Mouse (Mus musculus) forebrain, postnatal 0 days (tissue): ENCODE results near the gene Defb47. TPM values are rescaled to one million over a fixed set of nuclear protein-coding genes. Genes with fewer than 3 reads are reported as not detected.

Experiments
- ATAC-seq: fragments of 200-750 bp; cut with Nextera tagmentation; 2 replicates; pipeline ENCODE4 v1.8.0; 2017; ENCODE audit warnings: mild to moderate bottlenecking, moderate library complexity
- DNase-seq: peaks from one replicate; pipeline ENCODE4 v3.0.0-alpha.2; 2015
- H3K27ac ChIP-seq: fragments of 300-500 bp; sonication (generic); 2 replicates; pipeline ENCODE4 v1.5.1; 2014; ENCODE audit warnings: low read depth, mild to moderate bottlenecking, antibody characterized with exemption, low read length, moderate library complexity, mixed read lengths
- H3K27me3 ChIP-seq: fragments of 300-500 bp; sonication (generic); 2 replicates; pipeline ENCODE4 v1.6.1; 2014; ENCODE audit warnings: mild to moderate bottlenecking, low read length, mixed read lengths; ENCODE audit not compliant: insufficient read depth
- H3K36me3 ChIP-seq: fragments of 300-500 bp; sonication (generic); 2 replicates; pipeline ENCODE4 v1.6.1; 2014; ENCODE audit warnings: mild to moderate bottlenecking, moderate library complexity; ENCODE audit not compliant: insufficient read depth
- H3K4me1 ChIP-seq: fragments of 300-500 bp; sonication (generic); 2 replicates; pipeline ENCODE4 v1.6.1; 2014; ENCODE audit warnings: antibody characterized with exemption; ENCODE audit not compliant: insufficient read depth
- H3K4me2 ChIP-seq: fragments of 300-500 bp; sonication (generic); 2 replicates; pipeline ENCODE4 v1.6.1; 2014; ENCODE audit warnings: low read depth, mild to moderate bottlenecking, moderate library complexity
- H3K4me3 ChIP-seq: fragments of 300-500 bp; sonication (generic); 2 replicates; pipeline ENCODE4 v1.5.1; 2014; ENCODE audit warnings: low read depth, low read length, mixed read lengths
- H3K9ac ChIP-seq: fragments of 300-500 bp; sonication (generic); 2 replicates; pipeline ENCODE4 v1.6.1; 2014; ENCODE audit warnings: mild to moderate bottlenecking
- H3K9me3 ChIP-seq: fragments of 300-500 bp; sonication (generic); 2 replicates; pipeline ENCODE4 v1.6.1; 2016; ENCODE audit warnings: low read length
- CTCF ChIP-seq: sonication (generic); IDR thresholded peaks from 2 replicates; pipeline ENCODE4 v1.5.1; 2016; ENCODE audit warnings: antibody characterized with exemption, control low read depth, low read depth
- WGBS: fragments of 180-500 bp; shearing (Covaris S2); extraction: QIAGEN DNeasy Blood & Tissue Kit; methylation state at CpG from one replicate; pipeline ENCODE4 v1.1.7; 2014; 5-methylcytosine and 5-hydroxymethylcytosine counted together
- polyA plus RNA-seq: library from polyadenylated mRNA; unstranded; fragments of >200 nt; fragmentation: Nextera tagmentation; extraction: Ambion mirVana; gene quantifications from 2 replicates; pipeline ENCODE4 v1.2.1, GENCODE M21; 2015
- total RNA-seq: library from RNA; depleted of rRNA; stranded (reverse); fragments of >200 nt; gene quantifications from 2 replicates; pipeline ENCODE4 v1.2.3, GENCODE M21; 2014

Gene Defb47
- total and polyA plus RNA-seq, 2 experiments from 2014 or later = not detected

DNA sequence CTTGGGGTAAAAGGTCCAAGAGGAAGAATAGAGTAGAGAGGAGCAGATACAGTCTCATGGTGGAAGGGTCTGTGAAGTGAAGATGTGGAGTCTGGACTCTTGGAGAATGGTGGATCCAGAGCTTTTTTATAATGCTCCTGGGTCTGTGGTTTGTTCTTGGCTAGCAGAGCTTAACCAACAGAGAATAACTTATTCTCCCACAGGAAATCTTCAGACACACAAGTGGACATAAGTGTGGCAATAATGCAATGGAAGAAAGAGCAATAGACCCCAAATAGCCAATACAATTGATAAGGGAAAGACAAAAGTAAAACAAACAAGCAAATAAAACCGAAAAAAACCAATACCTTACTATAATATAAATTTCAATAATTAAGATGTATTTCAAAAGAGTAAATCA lies 13.5 kb upstream of the Defb47 start, which contains the start of gene Defb48:
TSS of gene Defb48 (minus strand) at position 101 of the 400 bp plus-strand sequence.
- H3K27ac ChIP-seq = no peak within 1 kb of the TSS
- no peak within 1 kb of the TSS for H3K9ac ChIP-seq
- no peak within 1 kb of the TSS for H3K4me3 ChIP-seq
- no peaks in the 10 kb centered on the region for H3K27me3 ChIP-seq
- H3K4me2 ChIP-seq = no peak within 1 kb of the TSS
- no peaks in the 10 kb centered on the region for H3K9me3 ChIP-seq
- no peak for ATAC-seq
- 82% methylated on average over 1 of the region's 1 CpGs for WGBS
- DNase-seq = no peak
- H3K4me1 ChIP-seq = no peaks in the 10 kb centered on the region
- TF ChIP-seq CTCF = no peak
- no peaks in the 10 kb centered on the region for H3K36me3 ChIP-seq

GRCm38 (mm10) chr14:62991271-62991670 lies 6.6 kb upstream of the Defb47 start:
- no peak for TF ChIP-seq CTCF

DNA sequence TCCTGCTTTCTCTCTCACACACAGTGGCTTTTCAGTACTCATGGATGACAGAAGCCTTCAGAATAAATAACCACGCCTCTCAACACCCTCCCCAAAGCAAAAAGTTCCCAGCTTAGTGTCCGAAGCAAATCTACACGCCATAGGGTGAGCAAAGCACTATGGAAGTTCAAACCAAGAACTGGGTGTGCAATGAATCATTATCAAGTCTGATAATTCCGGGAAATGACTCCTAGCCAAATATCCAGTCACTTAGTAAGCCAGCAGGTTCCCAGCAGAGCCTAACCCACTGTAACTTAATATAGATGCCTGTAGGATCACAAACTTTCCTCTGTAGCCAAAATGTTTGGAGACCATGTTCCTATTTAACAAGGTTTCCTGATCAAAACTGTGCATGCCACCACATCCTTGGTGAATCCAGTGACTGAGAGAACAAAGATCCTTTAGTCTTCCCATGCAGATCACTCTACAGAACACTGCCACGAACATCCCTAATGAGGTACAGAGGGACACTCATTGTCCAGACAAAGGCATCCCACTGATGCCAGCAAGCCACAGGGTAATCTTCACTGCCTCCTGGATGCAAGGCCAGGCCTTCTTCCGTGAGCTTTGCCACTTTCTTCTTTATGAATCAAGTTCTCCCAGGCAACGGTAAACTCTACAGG lies 5.9 kb upstream of the Defb47 start:
- H3K4me2 ChIP-seq = no peak overlapping the region
- H3K9me3 ChIP-seq = no peaks in the 10 kb centered on the region
- no peak overlapping the region for H3K9ac ChIP-seq
- no peaks in the 10 kb centered on the region for H3K27me3 ChIP-seq
- DNase-seq = no peak
- H3K4me1 ChIP-seq = no peaks in the 10 kb centered on the region
- no peaks in the 10 kb centered on the region for H3K36me3 ChIP-seq
- WGBS = 53% methylated on average over 7 of the region's 7 CpGs
- no peak overlapping the region for H3K27ac ChIP-seq
- no peak for ATAC-seq
- H3K4me3 ChIP-seq = no peak overlapping the region
- no peak for TF ChIP-seq CTCF

More at GRCm38 (mm10) chr14:62991271-62991670, 6.6 kb upstream of the Defb47 start:
- Histone ChIP-seq H3K4me2 (no peak overlapping the region), H3K27me3 (no peaks in the 10 kb centered on the region), H3K4me3 (no peak overlapping the region), H3K9me3 (no peaks in the 10 kb centered on the region), H3K9ac (no peak overlapping the region), H3K27ac (no peak overlapping the region), H3K36me3 (no peaks in the 10 kb centered on the region), H3K4me1 (no peaks in the 10 kb centered on the region)
- 82% methylated on average over 3 of the region's 3 CpGs for WGBS
- DNase-seq (no peak), ATAC-seq (no peak)

DNA sequence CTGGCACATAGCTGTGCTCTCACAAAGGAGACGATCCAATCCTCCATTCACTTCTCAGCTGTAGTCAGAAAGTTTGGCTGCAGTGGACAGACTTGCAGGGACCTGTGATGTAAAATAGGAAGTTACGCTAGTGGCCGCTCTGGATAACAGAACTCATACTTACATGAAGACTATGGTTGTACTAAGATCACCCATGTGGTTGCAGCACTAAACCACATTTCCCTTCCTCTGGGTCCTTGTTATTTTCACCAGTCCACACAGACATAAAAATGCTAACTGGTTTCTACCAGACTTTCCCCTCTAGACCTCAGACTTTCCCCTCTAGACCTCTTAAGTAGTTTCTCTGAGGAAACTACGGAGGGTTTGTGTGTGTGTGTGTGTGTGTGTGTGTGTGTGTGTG lies 1.1 kb downstream of the Defb47 start:
- Histone ChIP-seq H3K36me3 (no peaks in the 10 kb centered on the region), H3K4me2 (no peak overlapping the region), H3K27me3 (no peaks in the 10 kb centered on the region), H3K4me3 (no peak overlapping the region), H3K9me3 (no peaks in the 10 kb centered on the region), H3K27ac (no peak overlapping the region), H3K4me1 (no peaks in the 10 kb centered on the region), H3K9ac (no peak overlapping the region)
- no peak for ATAC-seq
- 86% methylated on average over 4 of the region's 4 CpGs for WGBS
- no peak for DNase-seq
- TF ChIP-seq CTCF = no peak

DNA sequence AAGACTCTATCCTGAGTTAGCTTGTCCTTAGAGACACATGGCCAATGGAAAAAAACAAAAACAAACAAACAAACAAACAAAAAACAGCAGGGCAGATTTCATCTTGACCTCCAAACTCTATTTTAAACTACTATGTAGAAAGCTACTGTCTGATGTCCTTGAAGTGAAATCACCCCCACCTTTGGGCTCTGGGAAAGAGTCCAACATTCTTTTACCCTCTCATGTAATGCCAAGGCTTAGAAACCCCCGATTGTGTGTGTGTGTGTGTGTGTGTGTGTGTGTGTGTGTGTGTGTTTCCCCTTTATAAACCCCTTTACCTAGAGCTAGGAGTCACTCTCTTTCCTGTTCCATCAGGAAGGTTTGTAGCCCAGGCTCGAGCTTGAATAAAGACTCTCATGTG lies 4.7 kb downstream of the Defb47 start:
- Histone ChIP-seq H3K36me3 (no peaks in the 10 kb centered on the region), H3K27ac (no peak overlapping the region), H3K9me3 (no peaks in the 10 kb centered on the region), H3K9ac (no peak overlapping the region), H3K4me3 (no peak overlapping the region), H3K4me2 (no peak overlapping the region), H3K27me3 (no peaks in the 10 kb centered on the region), H3K4me1 (no peaks in the 10 kb centered on the region)
- ATAC-seq = no peak
- no peak for TF ChIP-seq CTCF
- 34% methylated on average over 2 of the region's 2 CpGs for WGBS
- no peak for DNase-seq

- no peaks in the 10 kb centered on the region for H3K27me3 ChIP-seq
- no peak within 1 kb of the TSS for H3K4me2 ChIP-seq
- no peaks in the 10 kb centered on the region for H3K4me1 ChIP-seq
- H3K36me3 ChIP-seq = no peaks in the 10 kb centered on the region
- H3K4me3 ChIP-seq = no peak within 1 kb of the TSS
- no peak for TF ChIP-seq CTCF
- H3K27ac ChIP-seq = no peak within 1 kb of the TSS
- DNase-seq = no peak
- no peaks in the 10 kb centered on the region for H3K9me3 ChIP-seq
- no peak for ATAC-seq
- 97% methylated on average over 5 of the region's 5 CpGs for WGBS
- no peak within 1 kb of the TSS for H3K9ac ChIP-seq
Measured at GRCm38 (mm10) chr14:63011471-63011870, 13.6 kb downstream of the Defb47 start, which contains the start of gene Defb43. Gene Defb43 (plus strand): TSS chr14:63011771.

DNA sequence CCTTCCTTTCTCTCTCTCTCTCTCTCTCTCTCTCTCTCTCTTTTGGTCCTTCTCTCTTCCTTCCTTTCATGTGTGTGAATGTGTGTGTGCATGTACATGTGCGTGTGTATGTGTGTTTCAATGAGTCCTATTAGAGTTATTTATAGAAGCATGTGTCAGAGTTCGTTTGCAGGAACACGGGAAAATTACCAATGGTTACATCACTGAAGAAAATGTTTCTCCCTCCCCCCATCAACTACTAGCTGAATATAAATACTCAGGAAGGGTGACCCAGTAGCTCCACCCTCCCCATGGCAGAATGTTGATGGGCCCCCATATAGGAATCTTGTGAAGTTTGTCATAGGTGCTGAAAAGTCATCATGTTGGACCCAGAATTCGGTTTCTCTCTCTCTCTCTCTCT lies 15.2 kb downstream of the Defb47 start:
- no peaks in the 10 kb centered on the region for H3K36me3 ChIP-seq
- no peak overlapping the region for H3K27ac ChIP-seq
- no peaks in the 10 kb centered on the region for H3K27me3 ChIP-seq
- ATAC-seq = no peak
- H3K9ac ChIP-seq = no peak overlapping the region
- no peak for TF ChIP-seq CTCF
- H3K4me2 ChIP-seq = no peak overlapping the region
- H3K9me3 ChIP-seq = no peaks in the 10 kb centered on the region
- no peak for DNase-seq
- H3K4me3 ChIP-seq = no peak overlapping the region
- WGBS = 81% methylated on average over 4 of the region's 4 CpGs
- H3K4me1 ChIP-seq = no peaks in the 10 kb centered on the region
